In the genomic region with DNA sequence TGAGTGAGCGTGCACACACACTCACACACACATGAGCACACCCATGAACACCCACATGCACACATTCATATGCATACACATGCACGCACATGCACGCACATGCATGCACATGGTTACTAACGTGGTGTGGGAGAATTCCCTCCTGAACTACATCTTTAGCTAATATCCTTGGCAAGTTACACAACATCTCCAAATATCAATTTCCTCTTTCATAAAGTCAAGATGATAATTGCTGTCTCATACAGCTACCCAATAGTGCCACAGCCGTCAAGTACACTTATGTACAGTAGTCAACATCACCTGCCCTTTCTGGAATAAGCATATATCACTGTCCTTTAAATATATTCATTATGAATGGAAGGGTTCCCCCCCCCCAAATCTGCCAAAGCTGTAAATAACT, we compare ENCODE assay signal across 13 mouse cellular contexts.
"Had no signal": no experiment of that assay in that cellular context is flagged by ENCODE, and none has a peak within 500 bp of the region (broad histone marks: within the 10 kb centered on the region; RNA-seq: fewer than 3 reads in every experiment).

No protein-coding gene starts in this region.

- DNase-seq: kidney, adult 18-20 months; kidney, postnatal 14 days; lung, adult 2 months; lung, postnatal 36 days; right cerebral cortex, postnatal 14 days; thymus, adult 2 months; thymus, postnatal 25 days had no signal

- H3K27me3 ChIP-seq: liver, embryonic 15.5 days; neural tube, embryonic 13.5 days; stomach, embryonic 15.5 days had no signal

- H3K4me3 ChIP-seq: left cerebral cortex, adult 2 months; liver, embryonic 15.5 days; neural tube, embryonic 13.5 days; stomach, embryonic 15.5 days had no signal

- H3K9ac ChIP-seq: liver, embryonic 15.5 days; neural tube, embryonic 13.5 days; stomach, embryonic 15.5 days had no signal

- H3K4me2 ChIP-seq: liver, embryonic 11.5 days; liver, embryonic 15.5 days; stomach, embryonic 15.5 days had no signal

- H3K9me3 ChIP-seq: liver, embryonic 15.5 days; neural tube, embryonic 13.5 days; stomach, embryonic 15.5 days had no signal

- H3K36me3 ChIP-seq: liver, embryonic 15.5 days; neural tube, embryonic 13.5 days; stomach, embryonic 15.5 days had no signal

- H3K27ac ChIP-seq: left cerebral cortex, adult 2 months; liver, embryonic 15.5 days; stomach, embryonic 15.5 days had no signal

- ATAC-seq: lung, postnatal 0 days had no signal

- H3K4me1 ChIP-seq: liver, embryonic 15.5 days had no signal
